Mouse (Mus musculus) liver, embryonic 11.5 days (tissue): ENCODE measurements at regions not wholly inside any gene's neighbourhood (a gene's known extent, or its start where the extent isn't known, plus 50 kb on each side); places are given as distances from the start of the nearest gene placed in this dataset.

Experiments used
- ATAC-seq: fragments of 200-750 bp; cut with Nextera tagmentation; replicated peaks from 2 replicates; pipeline ENCODE4 v1.8.0; 2017; ENCODE audit warnings: moderate number of reproducible peaks, mild to moderate bottlenecking, moderate TSS enrichment, moderate library complexity; ENCODE audit not compliant: low FRiP score
- DNase-seq: peaks from one replicate; pipeline ENCODE4 v3.0.0-alpha.2; 2017; ENCODE audit warnings: low spot score
- H3K27ac ChIP-seq: fragments of 300-500 bp; sonication (generic); 2 replicates; pipeline ENCODE4 v1.5.1; 2014; ENCODE audit warnings: mild to moderate bottlenecking, low read depth, low read length, control low read depth
- H3K27me3 ChIP-seq: fragments of 300-500 bp; sonication (generic); replicated peaks from 2 replicates; pipeline ENCODE4 v1.6.1; 2014; ENCODE audit warnings: low read length, mixed read lengths; ENCODE audit not compliant: control insufficient read depth, insufficient read depth
- H3K36me3 ChIP-seq: fragments of 300-500 bp; sonication (generic); 2 replicates; pipeline ENCODE4 v1.6.1; 2014; ENCODE audit warnings: mild to moderate bottlenecking, low read length, moderate library complexity, mixed read lengths; ENCODE audit not compliant: control insufficient read depth, insufficient read depth
- H3K4me1 ChIP-seq: fragments of 300-500 bp; sonication (generic); replicated peaks from 2 replicates; pipeline ENCODE4 v1.6.1; 2014; ENCODE audit warnings: low read length, mixed read lengths; ENCODE audit not compliant: control insufficient read depth, insufficient read depth
- H3K4me2 ChIP-seq: fragments of 300-500 bp; sonication (generic); 2 replicates; pipeline ENCODE4 v1.6.1; 2014; ENCODE audit warnings: mild to moderate bottlenecking, control low read depth, moderate library complexity
- H3K4me3 ChIP-seq: fragments of 300-500 bp; sonication (generic); 2 replicates; pipeline ENCODE4 v1.5.1; 2014; ENCODE audit warnings: low read depth, low read length, control low read depth
- H3K9ac ChIP-seq: fragments of 300-500 bp; sonication (generic); 2 replicates; pipeline ENCODE4 v1.6.1; 2014; ENCODE audit warnings: low read depth, low read length, control low read depth
- H3K9me3 ChIP-seq: fragments of 300-500 bp; sonication (generic); 2 replicates; pipeline ENCODE4 v1.6.1; 2016; ENCODE audit warnings: low read length, inconsistent platforms, mixed read lengths; ENCODE audit not compliant: control insufficient read depth
- WGBS: fragments of 180-500 bp; shearing (Covaris S2); extraction: QIAGEN DNeasy Blood & Tissue Kit; methylation state at CpG from one replicate; pipeline ENCODE4 v1.1.7; 2014; 5-methylcytosine and 5-hydroxymethylcytosine counted together

DNA sequence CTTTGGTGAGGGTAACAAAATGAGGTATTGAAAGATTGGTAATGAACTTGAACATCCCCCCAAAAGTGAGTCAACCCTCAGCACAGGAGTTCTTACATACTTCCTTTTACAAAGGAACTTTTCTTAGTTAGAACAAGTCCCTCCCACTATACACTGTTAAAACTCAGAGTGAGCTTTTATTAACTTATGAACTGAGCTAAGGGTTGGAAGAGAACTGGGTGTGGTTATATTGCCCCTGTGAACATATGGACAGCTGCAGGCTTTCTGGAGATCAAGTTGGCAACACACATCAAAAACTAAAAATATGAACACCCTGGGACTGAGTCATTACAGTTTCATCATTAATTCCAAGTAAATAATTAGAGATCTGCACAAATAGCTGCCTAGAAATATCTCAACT, 103.1 kb upstream of the Tmc3 start:
- Histone ChIP-seq H3K4me3 (no peak overlapping the region), H3K36me3 (no peaks in the 10 kb centered on the region), H3K27me3 (no peaks in the 10 kb centered on the region), H3K9ac (no peak overlapping the region), H3K9me3 (no peaks in the 10 kb centered on the region), H3K27ac (no peak overlapping the region), H3K4me1 (no peaks in the 10 kb centered on the region), H3K4me2 (no peak overlapping the region)
- ATAC-seq (no peak), DNase-seq (no peak)

DNA sequence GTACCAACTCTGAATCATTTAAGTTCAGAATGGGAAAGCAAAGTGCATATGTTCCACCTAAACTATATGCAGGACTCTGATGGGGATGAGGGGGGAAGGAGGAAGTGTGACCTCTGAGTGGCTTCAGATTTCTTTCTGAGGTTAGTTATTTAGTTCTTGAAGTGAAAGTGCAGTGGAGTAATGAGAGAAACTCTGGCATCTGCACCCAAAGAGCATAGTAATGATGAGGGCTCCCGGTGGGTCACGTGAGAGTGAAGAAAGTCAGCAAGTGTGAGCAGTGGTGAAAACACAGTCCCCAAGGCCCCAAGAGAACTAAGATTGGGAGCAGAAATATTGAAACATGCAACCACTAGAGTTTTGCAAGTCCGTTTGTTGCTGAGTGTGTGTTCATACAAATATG, 102.5 kb upstream of the Tmc3 start:
- H3K9me3 ChIP-seq: no peaks in the 10 kb centered on the region
- 73% methylated on average over 3 of the region's 3 CpGs for WGBS
- no peak overlapping the region for H3K27ac ChIP-seq
- H3K36me3 ChIP-seq: no peaks in the 10 kb centered on the region
- no peaks in the 10 kb centered on the region for H3K27me3 ChIP-seq
- DNase-seq (no peak), ATAC-seq (no peak)
- H3K4me3 ChIP-seq: no peak overlapping the region
- no peak overlapping the region for H3K4me2 ChIP-seq
- H3K4me1 ChIP-seq: no peaks in the 10 kb centered on the region
- H3K9ac ChIP-seq: no peak overlapping the region

- no peaks in the 10 kb centered on the region for H3K27me3 ChIP-seq
- H3K4me1 ChIP-seq: no peaks in the 10 kb centered on the region
- no peak overlapping the region for H3K4me3 ChIP-seq
- H3K27ac ChIP-seq: no peak overlapping the region
- no peak overlapping the region for H3K4me2 ChIP-seq
- no peak overlapping the region for H3K9ac ChIP-seq
- no peaks in the 10 kb centered on the region for H3K9me3 ChIP-seq
- 45% methylated on average over 7 of the region's 7 CpGs for WGBS
- DNase-seq (no peak), ATAC-seq (no peak)
- no peaks in the 10 kb centered on the region for H3K36me3 ChIP-seq
These were observed 101.9 kb upstream of the Tmc3 start for GRCm38 (mm10) chr7:83482671-83483304.

DNA sequence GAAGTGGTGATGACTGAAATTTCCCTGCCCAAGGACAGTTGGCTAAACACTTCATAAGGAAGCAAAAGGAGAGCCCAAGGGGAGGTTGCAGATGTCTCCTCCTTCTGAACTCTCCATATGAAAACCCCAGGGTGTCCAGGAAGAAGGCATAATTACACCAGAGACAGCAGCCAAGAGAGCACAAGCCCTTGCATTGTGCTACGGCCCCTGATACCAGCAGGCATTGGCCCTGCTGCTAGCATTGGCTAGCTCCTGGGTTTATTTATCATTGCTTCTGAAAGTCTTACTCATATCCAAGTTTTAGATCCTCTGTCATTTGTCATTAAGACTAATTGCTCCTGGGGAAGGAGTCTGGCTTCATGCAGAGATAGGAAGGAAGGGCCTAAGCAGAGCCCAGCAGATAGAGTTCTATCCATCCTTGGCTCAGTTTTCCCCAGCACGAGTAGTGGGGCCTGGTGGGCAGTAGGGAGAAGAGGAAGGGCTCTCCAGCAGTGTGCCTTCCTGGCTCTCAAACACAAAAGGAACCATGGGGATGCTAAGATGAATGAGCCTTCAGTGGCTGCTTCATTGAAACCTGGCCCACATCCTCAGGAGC, 98.5 kb upstream of the Tmc3 start:
- Histone ChIP-seq H3K9ac (no peak overlapping the region), H3K36me3 (no peaks in the 10 kb centered on the region), H3K4me2 (no peak overlapping the region), H3K27me3 (no peaks in the 10 kb centered on the region), H3K4me1 (no peaks in the 10 kb centered on the region), H3K4me3 (no peak overlapping the region), H3K27ac (no peak overlapping the region), H3K9me3 (no peaks in the 10 kb centered on the region)
- WGBS: 53% methylated on average over 2 of the region's 2 CpGs
- DNase-seq (no peak), ATAC-seq (no peak)

- no peak for ATAC-seq
- no peaks in the 10 kb centered on the region for H3K9me3 ChIP-seq
- no peaks in the 10 kb centered on the region for H3K27me3 ChIP-seq
- H3K4me2 ChIP-seq: no peak overlapping the region
- H3K9ac ChIP-seq: no peak overlapping the region
- WGBS: 78% methylated on average over 1 of the region's 1 CpGs
- H3K4me3 ChIP-seq: no peak overlapping the region
- no peak for DNase-seq
- H3K27ac ChIP-seq: no peak overlapping the region
- no peaks in the 10 kb centered on the region for H3K4me1 ChIP-seq
- no peaks in the 10 kb centered on the region for H3K36me3 ChIP-seq
These were observed 94.9 kb upstream of the Tmc3 start for GRCm38 (mm10) chr7:83489790-83490189.

DNA sequence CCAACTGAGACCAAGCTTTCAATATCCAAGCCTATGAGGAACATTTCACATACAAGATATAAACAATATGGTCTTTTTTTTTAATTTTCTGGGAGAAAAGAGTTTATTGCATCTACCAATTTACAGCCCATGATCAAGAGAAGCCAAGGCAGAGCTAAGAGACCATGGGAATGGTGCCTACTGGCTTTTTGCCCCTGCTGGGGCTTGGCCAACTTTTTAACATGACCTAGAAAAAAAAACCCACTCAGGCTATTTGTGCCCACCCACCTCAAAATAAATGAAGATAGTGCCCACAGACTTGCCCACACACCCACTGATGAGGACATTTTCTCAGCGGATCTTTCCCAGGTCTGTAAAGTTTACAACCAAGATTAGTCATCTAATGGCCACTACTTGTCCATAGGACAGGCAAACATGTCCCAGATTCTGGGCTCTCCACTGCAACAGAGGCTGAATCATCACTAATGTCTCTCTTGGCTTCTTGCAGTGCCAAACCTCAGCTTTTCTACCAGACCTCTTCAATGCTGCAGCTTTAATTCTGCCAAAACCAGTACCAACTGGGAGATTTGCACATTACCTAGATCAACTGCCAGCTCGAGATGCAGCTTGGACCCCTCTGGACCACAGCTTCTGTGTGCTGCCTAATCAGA, 79.6 kb upstream of the Tmc3 start:
- Histone ChIP-seq H3K9ac (no peak overlapping the region), H3K36me3 (no peaks in the 10 kb centered on the region), H3K9me3 (no peaks in the 10 kb centered on the region), H3K4me3 (no peak overlapping the region), H3K27ac (no peak overlapping the region), H3K27me3 (no peaks in the 10 kb centered on the region), H3K4me2 (no peak overlapping the region), H3K4me1 (no peaks in the 10 kb centered on the region)
- WGBS: 62% methylated on average over 2 of the region's 2 CpGs
- DNase-seq: no peak
- no peak for ATAC-seq

DNA sequence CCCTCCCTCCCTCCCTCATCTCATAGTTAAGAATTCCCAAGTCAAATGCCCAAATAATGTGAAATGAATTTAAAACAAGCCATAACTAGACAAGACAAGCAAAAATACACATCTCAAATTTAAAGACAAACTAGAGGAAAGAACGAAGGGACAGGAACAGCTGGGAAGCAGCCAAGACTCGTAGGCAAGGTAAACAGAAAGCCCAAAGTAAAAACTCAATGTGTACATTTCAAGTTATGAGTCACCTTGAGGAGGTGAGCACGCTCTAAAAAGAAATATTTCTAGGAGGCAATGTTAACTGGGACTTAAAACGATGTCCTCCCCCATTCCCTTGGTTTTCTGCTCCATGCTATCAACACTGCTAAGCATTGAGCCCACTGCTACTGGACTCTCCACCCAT, 68.4 kb upstream of the Tmc3 start:
- no peak overlapping the region for H3K4me2 ChIP-seq
- no peak for DNase-seq

GRCm38 (mm10) chr7:83521511-83521910, 63.2 kb upstream of the Tmc3 start:
- Histone ChIP-seq H3K36me3 (no peaks in the 10 kb centered on the region), H3K27me3 (no peaks in the 10 kb centered on the region), H3K4me3 (no peak overlapping the region), H3K9ac (no peak overlapping the region), H3K4me1 (no peaks in the 10 kb centered on the region), H3K4me2 (no peak overlapping the region), H3K9me3 (no peaks in the 10 kb centered on the region), H3K27ac (no peak overlapping the region)
- no peak for DNase-seq
- 83% methylated on average over 7 of the region's 7 CpGs for WGBS
- no peak for ATAC-seq

More for the DNA sequence above, 68.4 kb upstream of the Tmc3 start:
- Histone ChIP-seq H3K27ac (no peak overlapping the region), H3K36me3 (no peaks in the 10 kb centered on the region), H3K9ac (no peak overlapping the region), H3K27me3 (no peaks in the 10 kb centered on the region), H3K9me3 (no peaks in the 10 kb centered on the region), H3K4me3 (no peak overlapping the region), H3K4me1 (no peaks in the 10 kb centered on the region)
- WGBS: 67% methylated on average over 4 of the region's 4 CpGs
- no peak for ATAC-seq
